Mouse (Mus musculus) testis, adult 2 months (tissue): Measurements from ENCODE around the gene Nfib.

Source experiments
- CTCF ChIP-seq: fragments of 200-500 bp; IDR thresholded peaks from 2 replicates; pipeline ENCODE4 v1.5.1; 2012; ENCODE audit warnings: low read depth, mild to moderate bottlenecking, inconsistent platforms, low read length, moderate library complexity; ENCODE audit not compliant: control insufficient read depth, insufficient read depth, insufficient replicate concordance
- POLR2A ChIP-seq: fragments of 200-500 bp; IDR thresholded peaks from 2 replicates; pipeline ENCODE4 v1.6.1; 2012; ENCODE audit warnings: low read depth, mild to moderate bottlenecking, inconsistent platforms, low read length, moderate library complexity; ENCODE audit not compliant: control insufficient read depth

GRCm38 (mm10) chr4:82362294-82362693 lies 343.3 kb downstream of the Nfib start:
- TF ChIP-seq CTCF (no peak), POLR2A (no peak)
